Mouse (Mus musculus): ENCODE measurements at regions not wholly inside any gene's neighbourhood (a gene's known extent, or its start where the extent isn't known, plus 50 kb on each side); places are given as distances from the start of the nearest gene placed in this dataset.

GRCm38 (mm10) chr12:77531294-77531693, 293.4 kb downstream of the Fut8 start:
- Histone ChIP-seq H3K36me3 (replicated peaks; ENCODE audit: control insufficient read depth, insufficient read depth, low read length) (no peaks in the 10 kb centered on the region), H3K4me1 (ENCODE audit: control insufficient read depth, insufficient read depth) (no peaks in the 10 kb centered on the region), H3K27ac (ENCODE audit: low read depth) (no peak overlapping the region), H3K9me3 (replicated peaks; ENCODE audit: control insufficient read depth, low read length) (no peaks in the 10 kb centered on the region), H3K4me3 (ENCODE audit: low read depth, low read length) (no peak overlapping the region), H3K9ac (replicated peaks; ENCODE audit: low read depth, low read length) (no peak overlapping the region), H3K27me3 (ENCODE audit: control insufficient read depth, insufficient read depth, low read length) (0 out of 2 replicates have a peak, but pooled peaks cover 4% of the 10 kb centered on the region), H3K4me2 (ENCODE audit: low read depth, low read length) (no peak overlapping the region)
- WGBS = 69% methylated on average over 5 of the region's 5 CpGs
- no peak for TF ChIP-seq EP300 (IDR thresholded peaks at IDR 0.05; ENCODE audit: low read depth)
- TF ChIP-seq CTCF (IDR thresholded peaks at IDR 0.05; ENCODE audit: low read depth) = peak; percentile 34
- ATAC-seq (ENCODE audit: insufficient read depth, low read depth) = no peak
- no peak for DNase-seq (ENCODE audit: low spot score)

- ATAC-seq (ENCODE audit: insufficient read depth, low read depth) = no peak
- Histone ChIP-seq H3K27ac (ENCODE audit: low read depth) (no peak overlapping the region), H3K27me3 (ENCODE audit: control insufficient read depth, insufficient read depth, low read length) (0 out of 2 replicates have a peak, but pooled peaks cover 4% of the 10 kb centered on the region), H3K4me2 (ENCODE audit: low read depth, low read length) (no peak overlapping the region), H3K36me3 (replicated peaks; ENCODE audit: control insufficient read depth, insufficient read depth, low read length) (no peaks in the 10 kb centered on the region), H3K4me1 (ENCODE audit: control insufficient read depth, insufficient read depth) (no peaks in the 10 kb centered on the region), H3K9me3 (replicated peaks; ENCODE audit: control insufficient read depth, low read length) (no peaks in the 10 kb centered on the region), H3K9ac (replicated peaks; ENCODE audit: low read depth, low read length) (no peak overlapping the region), H3K4me3 (ENCODE audit: low read depth, low read length) (no peak overlapping the region)
- DNase-seq (ENCODE audit: low spot score) = no peak
- 69% methylated on average over 8 of the region's 8 CpGs for WGBS
- TF ChIP-seq CTCF (IDR thresholded peaks at IDR 0.05; ENCODE audit: low read depth) (no peak), EP300 (IDR thresholded peaks at IDR 0.05; ENCODE audit: low read depth) (no peak)
These were observed 294.6 kb downstream of the Fut8 start for GRCm38 (mm10) chr12:77532547-77532946.

- no peak for TF ChIP-seq CTCF (IDR thresholded peaks at IDR 0.05; ENCODE audit: low read depth)
- no peak for TF ChIP-seq EP300 (IDR thresholded peaks at IDR 0.05; ENCODE audit: low read depth)
- 80% methylated on average over 2 of the region's 2 CpGs for WGBS
- H3K4me1 ChIP-seq (ENCODE audit: control insufficient read depth, insufficient read depth) = no peaks in the 10 kb centered on the region
These were observed 295.7 kb downstream of the Fut8 start for GRCm38 (mm10) chr12:77533606-77534005.

GRCm38 (mm10) chr12:77534079-77534478, 296.2 kb downstream of the Fut8 start:
- H3K9ac ChIP-seq (replicated peaks; ENCODE audit: low read depth, low read length) = no peak overlapping the region
- no peaks in the 10 kb centered on the region for H3K4me1 ChIP-seq (ENCODE audit: control insufficient read depth, insufficient read depth)
- DNase-seq (ENCODE audit: low spot score) (no peak), ATAC-seq (ENCODE audit: insufficient read depth, low read depth) (no peak)
- no peaks in the 10 kb centered on the region for H3K36me3 ChIP-seq (replicated peaks; ENCODE audit: control insufficient read depth, insufficient read depth, low read length)
- H3K4me3 ChIP-seq (ENCODE audit: low read depth, low read length) = no peak overlapping the region
- TF ChIP-seq EP300 (IDR thresholded peaks at IDR 0.05; ENCODE audit: low read depth) = no peak
- TF ChIP-seq CTCF (IDR thresholded peaks at IDR 0.05; ENCODE audit: low read depth) = no peak
- H3K4me2 ChIP-seq (ENCODE audit: low read depth, low read length) = no peak overlapping the region
- no peaks in the 10 kb centered on the region for H3K9me3 ChIP-seq (replicated peaks; ENCODE audit: control insufficient read depth, low read length)
- H3K27me3 ChIP-seq (ENCODE audit: control insufficient read depth, insufficient read depth, low read length) = 0 out of 2 replicates have a peak, but pooled peaks cover 4% of the 10 kb centered on the region
- no peak overlapping the region for H3K27ac ChIP-seq (ENCODE audit: low read depth)
- WGBS = 51% methylated on average over 3 of the region's 3 CpGs

More at GRCm38 (mm10) chr12:77533606-77534005, 295.7 kb downstream of the Fut8 start:
- ATAC-seq (ENCODE audit: insufficient read depth, low read depth) = no peak
- Histone ChIP-seq H3K27ac (ENCODE audit: low read depth) (no peak overlapping the region), H3K36me3 (replicated peaks; ENCODE audit: control insufficient read depth, insufficient read depth, low read length) (no peaks in the 10 kb centered on the region), H3K4me2 (ENCODE audit: low read depth, low read length) (no peak overlapping the region), H3K9ac (replicated peaks; ENCODE audit: low read depth, low read length) (no peak overlapping the region), H3K27me3 (ENCODE audit: control insufficient read depth, insufficient read depth, low read length) (0 out of 2 replicates have a peak, but pooled peaks cover 4% of the 10 kb centered on the region), H3K4me3 (ENCODE audit: low read depth, low read length) (no peak overlapping the region), H3K9me3 (replicated peaks; ENCODE audit: control insufficient read depth, low read length) (no peaks in the 10 kb centered on the region)
- DNase-seq (ENCODE audit: low spot score) = no peak

- DNase-seq (ENCODE audit: low spot score) = no peak
- 62% methylated on average over 3 of the region's 3 CpGs for WGBS
- no peak for ATAC-seq (ENCODE audit: insufficient read depth, low read depth)
These were observed 297.2 kb downstream of the Fut8 start for GRCm38 (mm10) chr12:77535147-77535546.

More at GRCm38 (mm10) chr12:77535147-77535546, 297.2 kb downstream of the Fut8 start:
- H3K9me3 ChIP-seq (replicated peaks; ENCODE audit: control insufficient read depth, low read length) = no peaks in the 10 kb centered on the region
- no peaks in the 10 kb centered on the region for H3K36me3 ChIP-seq (replicated peaks; ENCODE audit: control insufficient read depth, insufficient read depth, low read length)
- H3K4me2 ChIP-seq (ENCODE audit: low read depth, low read length) = no peak overlapping the region
- no peak for TF ChIP-seq CTCF (IDR thresholded peaks at IDR 0.05; ENCODE audit: low read depth)
- TF ChIP-seq EP300 (IDR thresholded peaks at IDR 0.05; ENCODE audit: low read depth) = no peak
- no peaks in the 10 kb centered on the region for H3K4me1 ChIP-seq (ENCODE audit: control insufficient read depth, insufficient read depth)
- no peak overlapping the region for H3K9ac ChIP-seq (replicated peaks; ENCODE audit: low read depth, low read length)
- H3K27ac ChIP-seq (ENCODE audit: low read depth) = no peak overlapping the region
- 0 out of 2 replicates have a peak, but pooled peaks cover 4% of the 10 kb centered on the region for H3K27me3 ChIP-seq (ENCODE audit: control insufficient read depth, insufficient read depth, low read length)
- H3K4me3 ChIP-seq (ENCODE audit: low read depth, low read length) = no peak overlapping the region

Data from heart, postnatal 0 days (tissue).